Mouse (Mus musculus) midbrain, embryonic 14.5 days (tissue): ENCODE results near the gene Tm9sf2. TPM values are rescaled to one million over a fixed set of nuclear protein-coding genes. Genes with fewer than 3 reads are reported as not detected.
A peak's percentile ranks its signal among the peaks of the same experiment; 100 is the strongest.
"Not testable (repeated sequence)": the region's sequence is repeated elsewhere in the genome, so short reads cannot be mapped to it uniquely, and the experiment has no call there.

Experiments
- ATAC-seq: fragments of 200-750 bp; cut with Nextera tagmentation; 2 replicates; pipeline ENCODE4 v1.8.0; 2017; ENCODE audit warnings: moderate number of reproducible peaks, moderate library complexity; ENCODE audit not compliant: low FRiP score, low TSS enrichment
- DNase-seq: peaks from one replicate; pipeline ENCODE4 v3.0.0-alpha.2; 2015
- H3K27ac ChIP-seq: fragments of 300-500 bp; sonication (generic); replicated peaks from 2 replicates; pipeline ENCODE4 v1.5.1; 2014; ENCODE audit warnings: mild to moderate bottlenecking, low read depth, low read length, moderate library complexity
- H3K27me3 ChIP-seq: fragments of 300-500 bp; sonication (generic); 2 replicates; pipeline ENCODE4 v1.6.1; 2014; ENCODE audit warnings: low read length, control low read depth, mixed read lengths; ENCODE audit not compliant: control insufficient read depth, insufficient read depth
- H3K36me3 ChIP-seq: fragments of 300-500 bp; sonication (generic); 2 replicates; pipeline ENCODE4 v1.6.1; 2014; ENCODE audit warnings: low read length, control low read depth; ENCODE audit not compliant: control insufficient read depth, insufficient read depth
- H3K4me1 ChIP-seq: fragments of 300-500 bp; sonication (generic); 2 replicates; pipeline ENCODE4 v1.6.1; 2014; ENCODE audit warnings: mild to moderate bottlenecking, antibody characterized with exemption, low read length, control low read depth; ENCODE audit not compliant: control insufficient read depth, insufficient read depth
- H3K4me2 ChIP-seq: fragments of 300-500 bp; sonication (generic); 2 replicates; pipeline ENCODE4 v1.6.1; 2014; ENCODE audit warnings: mild to moderate bottlenecking, low read length, moderate library complexity
- H3K4me3 ChIP-seq: fragments of 300-500 bp; sonication (generic); replicated peaks from 2 replicates; pipeline ENCODE4 v1.5.1; 2014; ENCODE audit warnings: low read depth, low read length
- H3K9ac ChIP-seq: fragments of 300-500 bp; sonication (generic); replicated peaks from 2 replicates; pipeline ENCODE4 v1.6.1; 2014; ENCODE audit warnings: mild to moderate bottlenecking, low read length, moderate library complexity
- H3K9me3 ChIP-seq: fragments of 300-500 bp; sonication (generic); 2 replicates; pipeline ENCODE4 v1.6.1; 2016; ENCODE audit warnings: low read length, control low read depth, mixed read lengths; ENCODE audit not compliant: control insufficient read depth
- WGBS: fragments of 180-500 bp; shearing (Covaris S2); extraction: QIAGEN DNeasy Blood & Tissue Kit; methylation state at CpG from one replicate; pipeline ENCODE4 v1.1.7; 2014; 5-methylcytosine and 5-hydroxymethylcytosine counted together
- polyA plus RNA-seq: library from polyadenylated mRNA; unstranded; fragments of >200 nt; fragmentation: Nextera tagmentation; extraction: Ambion mirVana; gene quantifications from 2 replicates; pipeline ENCODE4 v1.2.1, GENCODE M21; 2014

Gene Tm9sf2
- 86.9 and 124 TPM in 2 replicates for polyA plus RNA-seq

DNA sequence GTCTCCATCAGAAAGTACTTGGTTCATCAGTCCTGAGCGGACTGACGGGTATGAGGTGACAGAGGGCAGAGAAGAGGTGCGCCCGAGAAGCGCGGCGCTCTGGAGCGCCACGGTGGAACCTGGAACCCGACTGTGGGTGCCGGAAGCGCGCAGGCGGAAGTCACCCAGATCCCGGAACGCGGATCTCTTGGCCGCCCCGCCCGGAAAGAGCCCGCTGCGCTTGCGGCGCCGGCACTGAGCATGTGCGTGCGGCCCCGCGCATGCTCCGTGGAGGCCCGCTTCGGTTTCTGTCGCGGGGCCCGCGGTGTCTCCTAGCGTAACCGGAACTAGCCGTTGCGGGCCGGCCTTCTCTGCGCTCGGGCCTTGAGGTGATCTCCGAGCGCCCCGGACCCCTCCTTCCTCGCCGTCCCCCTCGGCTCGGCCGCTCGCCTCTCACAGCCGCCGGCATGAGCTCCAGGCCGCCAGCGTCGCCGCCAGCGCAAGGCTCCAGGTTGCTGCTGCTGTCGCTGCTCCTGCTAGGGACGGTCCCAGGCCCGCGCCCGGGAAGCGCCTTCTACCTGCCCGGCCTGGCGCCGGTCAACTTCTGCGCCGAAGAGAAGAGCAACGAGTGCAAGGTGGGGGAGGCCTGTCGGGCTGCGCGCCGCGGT, at the start of gene Tm9sf2:
Tm9sf2 (plus strand) TSS at position 217 of the 647 bp plus-strand sequence.
- Histone ChIP-seq H3K4me2 (peak within 1 kb of the TSS; percentile 80), H3K9me3 (no peaks in the 10 kb centered on the region), H3K9ac (peak within 1 kb of the TSS; percentile 92), H3K4me1 (peaks cover 31% of the 10 kb centered on the region), H3K27me3 (no peaks in the 10 kb centered on the region), H3K4me3 (peak within 1 kb of the TSS; percentile 100), H3K36me3 (no peaks in the 10 kb centered on the region), H3K27ac (peak within 1 kb of the TSS; percentile 90)
- DNase-seq (peak; percentile 98), ATAC-seq (peak; percentile 94)
- under 1% methylated on average over 76 of the region's 76 CpGs for WGBS

DNA sequence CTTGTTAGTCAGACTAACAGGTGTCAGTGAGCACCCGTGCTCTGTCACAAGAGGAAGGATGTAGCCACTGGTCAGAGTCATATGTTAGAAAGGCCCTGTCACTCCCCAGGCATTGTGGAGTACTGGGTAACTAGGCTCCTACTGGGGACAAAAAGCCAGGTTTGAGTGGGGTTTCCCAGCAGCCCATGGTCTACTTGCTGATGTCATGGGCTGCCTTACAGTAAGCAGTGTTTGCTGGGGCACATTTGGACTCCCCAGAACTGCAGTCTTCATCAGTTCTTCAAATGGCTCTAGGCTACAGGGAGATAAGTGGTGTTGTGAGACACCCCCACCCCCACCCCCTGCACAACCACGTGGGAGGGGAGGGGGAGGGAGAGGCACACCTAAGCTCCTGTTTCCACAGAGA, 48.9 kb upstream of the Tm9sf2 start:
- no peaks in the 10 kb centered on the region for H3K27me3 ChIP-seq
- H3K36me3 ChIP-seq: no peaks in the 10 kb centered on the region
- H3K4me2 ChIP-seq: no peak overlapping the region
- H3K4me1 ChIP-seq: no peaks in the 10 kb centered on the region
- no peak for ATAC-seq
- H3K9ac ChIP-seq: no peak overlapping the region
- DNase-seq: no peak
- H3K9me3 ChIP-seq: no peaks in the 10 kb centered on the region
- no peak overlapping the region for H3K27ac ChIP-seq
- H3K4me3 ChIP-seq: no peak overlapping the region
- whole genome bisulfite sequencing: 43% methylated on average over 2 of the region's 2 CpGs

DNA sequence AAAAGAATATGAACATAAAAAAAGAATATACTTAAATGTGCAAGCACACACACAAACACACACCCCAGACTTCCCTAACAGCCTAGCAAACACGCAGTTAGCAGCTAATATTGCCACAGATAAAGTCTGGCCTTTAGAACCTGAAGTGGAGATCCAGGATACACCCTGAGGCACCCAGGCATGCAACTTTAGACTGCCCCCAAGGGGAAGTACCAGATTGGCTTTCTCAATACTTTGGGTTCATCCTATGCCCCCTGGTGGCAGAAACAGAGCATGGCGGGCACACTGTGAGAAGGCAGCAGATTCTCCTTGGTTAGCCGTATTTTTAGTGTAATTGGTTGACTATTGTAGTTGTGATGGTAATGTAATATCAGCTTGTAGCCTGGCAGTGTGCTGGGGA, 46.2 kb upstream of the Tm9sf2 start:
- Histone ChIP-seq H3K9me3 (no peaks in the 10 kb centered on the region), H3K4me2 (no peak overlapping the region), H3K27me3 (no peaks in the 10 kb centered on the region), H3K27ac (no peak overlapping the region), H3K4me1 (no peaks in the 10 kb centered on the region), H3K9ac (no peak overlapping the region), H3K36me3 (no peaks in the 10 kb centered on the region), H3K4me3 (no peak overlapping the region)
- ATAC-seq (0 out of 2 replicates have a peak, but pooled peaks have one; percentile 48), DNase-seq (peak; percentile 87)
- WGBS: 16% methylated on average over 3 of the region's 3 CpGs

DNA sequence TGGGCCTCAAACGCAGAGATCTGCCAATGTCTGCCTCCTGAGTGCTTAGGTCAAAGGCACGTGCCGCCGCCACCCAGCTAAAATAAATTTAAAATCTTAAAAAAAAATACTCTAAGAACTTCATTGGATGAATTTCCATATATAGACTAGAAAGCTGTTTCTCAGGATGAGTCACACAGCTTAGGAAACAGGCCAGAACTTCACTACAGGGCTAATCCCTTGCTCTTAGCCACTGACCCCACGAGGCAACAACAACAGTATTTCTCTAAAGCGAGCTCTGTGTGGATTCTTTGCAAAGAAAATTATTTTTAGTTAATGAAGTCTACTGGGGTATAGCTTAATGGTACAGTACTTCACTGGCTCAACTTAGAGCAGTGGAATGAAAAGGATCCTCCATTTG, 45.5 kb upstream of the Tm9sf2 start:
- H3K27ac ChIP-seq: no peak overlapping the region
- H3K4me3 ChIP-seq: no peak overlapping the region
- H3K27me3 ChIP-seq: no peaks in the 10 kb centered on the region
- 91% methylated on average over 6 of the region's 6 CpGs for WGBS
- H3K9me3 ChIP-seq: no peaks in the 10 kb centered on the region
- DNase-seq: no peak
- no peaks in the 10 kb centered on the region for H3K36me3 ChIP-seq
- no peak for ATAC-seq
- no peak overlapping the region for H3K9ac ChIP-seq
- H3K4me2 ChIP-seq: no peak overlapping the region
- H3K4me1 ChIP-seq: no peaks in the 10 kb centered on the region

DNA sequence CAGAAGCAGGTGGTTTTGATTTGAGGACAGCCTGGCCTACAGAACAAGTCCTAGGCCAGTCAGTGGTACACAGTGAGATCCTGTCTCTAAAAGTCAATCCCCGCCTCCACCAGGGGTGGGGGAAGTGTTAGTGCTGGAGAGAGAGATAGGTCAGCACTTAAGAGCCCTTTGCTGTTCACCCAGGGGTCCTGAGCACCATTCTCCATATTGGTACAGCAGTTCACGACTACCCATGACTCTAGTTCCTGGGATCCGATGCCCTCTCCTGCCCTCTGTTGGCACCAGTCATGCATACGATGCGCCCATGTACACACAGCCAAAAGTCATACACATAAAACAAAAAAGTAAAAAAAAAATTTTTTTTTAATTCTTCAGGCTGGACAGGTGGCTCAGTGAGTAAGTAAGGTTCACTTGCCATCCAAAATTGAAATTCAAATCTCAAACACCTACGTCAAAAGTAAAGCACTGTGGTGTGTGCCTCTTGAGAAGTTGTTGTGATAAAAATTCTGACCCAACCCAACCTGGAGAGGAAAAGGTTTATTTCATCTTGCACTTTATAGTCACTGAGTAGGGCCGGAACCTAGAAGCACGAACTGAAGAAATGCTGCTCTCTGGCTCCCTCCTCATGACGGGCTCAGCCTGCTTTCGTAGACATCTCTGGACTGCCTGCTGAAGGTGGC, 44.3 kb upstream of the Tm9sf2 start:
- Histone ChIP-seq H3K9me3 (no peaks in the 10 kb centered on the region), H3K4me2 (no peak overlapping the region), H3K4me1 (no peaks in the 10 kb centered on the region), H3K36me3 (no peaks in the 10 kb centered on the region), H3K27me3 (no peaks in the 10 kb centered on the region), H3K27ac (no peak overlapping the region), H3K9ac (no peak overlapping the region), H3K4me3 (no peak overlapping the region)
- DNase-seq (no peak), ATAC-seq (no peak)
- WGBS: 86% methylated on average over 10 of the region's 10 CpGs

DNA sequence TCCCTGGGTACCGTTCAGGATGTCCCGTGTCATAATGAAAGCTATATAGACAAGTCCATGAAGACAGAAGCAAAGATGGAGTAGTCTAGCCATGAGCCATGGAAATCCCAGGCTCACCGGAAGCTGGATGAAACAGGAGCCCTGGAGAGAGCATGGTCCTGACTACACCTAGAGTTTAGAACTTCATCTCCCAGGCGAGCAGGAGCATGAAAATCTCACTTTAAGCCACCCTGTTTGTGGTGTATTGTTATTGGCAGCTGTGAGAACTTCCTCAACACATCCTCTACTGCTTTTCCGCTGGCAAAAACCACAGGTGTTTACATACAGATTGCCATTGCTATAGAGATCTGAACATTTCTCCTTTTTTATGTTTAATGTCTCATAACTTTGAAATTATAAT, 43.2 kb upstream of the Tm9sf2 start:
- Histone ChIP-seq H3K4me1 (no peaks in the 10 kb centered on the region), H3K27ac (no peak overlapping the region), H3K4me2 (no peak overlapping the region), H3K4me3 (no peak overlapping the region), H3K9me3 (no peaks in the 10 kb centered on the region), H3K9ac (no peak overlapping the region), H3K36me3 (no peaks in the 10 kb centered on the region), H3K27me3 (no peaks in the 10 kb centered on the region)
- ATAC-seq (no peak), DNase-seq (no peak)
- 79% methylated on average over 5 of the region's 5 CpGs for WGBS

DNA sequence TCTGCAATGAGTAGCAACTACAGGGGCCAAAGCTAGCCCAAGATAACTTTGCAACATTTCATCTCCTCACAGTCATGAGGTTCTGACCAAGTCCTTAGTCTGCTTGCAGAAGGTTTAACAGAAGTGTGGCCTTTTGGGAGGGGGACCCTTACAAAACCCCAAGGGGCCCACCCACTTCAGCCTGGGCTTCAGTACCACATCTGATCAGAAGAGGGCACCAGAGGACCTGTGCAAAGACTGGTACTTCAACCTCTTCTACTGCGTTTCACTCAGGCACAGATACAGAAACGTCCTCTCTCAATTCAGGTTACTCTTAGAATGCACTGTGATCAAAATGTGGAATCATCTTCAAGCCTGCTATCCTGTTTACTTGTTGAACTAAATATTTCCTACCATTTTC, 42.3 kb upstream of the Tm9sf2 start:
- DNase-seq: peak; percentile 73

DNA sequence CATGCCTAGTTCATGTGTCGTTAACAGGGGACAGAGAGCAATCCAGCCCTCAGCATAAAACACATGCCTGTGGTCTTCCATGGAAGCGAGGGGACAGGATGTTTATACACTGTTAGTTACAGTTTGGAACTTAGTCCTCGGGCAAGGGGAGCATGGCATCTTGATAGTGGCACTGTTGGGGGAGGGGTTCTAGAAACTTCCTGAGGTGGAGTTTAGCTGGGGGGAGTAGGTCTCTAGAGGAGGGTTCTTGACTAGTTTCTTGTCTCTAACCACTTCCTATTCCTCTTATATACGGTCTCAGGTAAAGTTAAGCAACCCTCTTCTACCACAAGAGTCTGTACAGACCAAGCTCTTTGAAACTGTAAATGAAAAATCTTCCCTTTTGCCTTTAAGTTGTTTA, 40.6 kb upstream of the Tm9sf2 start:
- no peaks in the 10 kb centered on the region for H3K27me3 ChIP-seq
- no peaks in the 10 kb centered on the region for H3K4me1 ChIP-seq
- H3K9me3 ChIP-seq: no peaks in the 10 kb centered on the region
- no peak for ATAC-seq
- H3K4me2 ChIP-seq: no peak overlapping the region
- H3K4me3 ChIP-seq: no peak overlapping the region
- DNase-seq: no peak
- H3K36me3 ChIP-seq: no peaks in the 10 kb centered on the region
- WGBS: 87% methylated on average over 4 of the region's 4 CpGs
- H3K9ac ChIP-seq: no peak overlapping the region
- no peak overlapping the region for H3K27ac ChIP-seq

More for the DNA sequence above, 42.3 kb upstream of the Tm9sf2 start:
- no peaks in the 10 kb centered on the region for H3K27me3 ChIP-seq
- 6% methylated on average over 2 of the region's 2 CpGs for WGBS
- no peak overlapping the region for H3K4me2 ChIP-seq
- no peak overlapping the region for H3K9ac ChIP-seq
- H3K4me3 ChIP-seq: no peak overlapping the region
- no peaks in the 10 kb centered on the region for H3K4me1 ChIP-seq
- no peak for ATAC-seq
- no peak overlapping the region for H3K27ac ChIP-seq
- H3K9me3 ChIP-seq: no peaks in the 10 kb centered on the region
- no peaks in the 10 kb centered on the region for H3K36me3 ChIP-seq

DNA sequence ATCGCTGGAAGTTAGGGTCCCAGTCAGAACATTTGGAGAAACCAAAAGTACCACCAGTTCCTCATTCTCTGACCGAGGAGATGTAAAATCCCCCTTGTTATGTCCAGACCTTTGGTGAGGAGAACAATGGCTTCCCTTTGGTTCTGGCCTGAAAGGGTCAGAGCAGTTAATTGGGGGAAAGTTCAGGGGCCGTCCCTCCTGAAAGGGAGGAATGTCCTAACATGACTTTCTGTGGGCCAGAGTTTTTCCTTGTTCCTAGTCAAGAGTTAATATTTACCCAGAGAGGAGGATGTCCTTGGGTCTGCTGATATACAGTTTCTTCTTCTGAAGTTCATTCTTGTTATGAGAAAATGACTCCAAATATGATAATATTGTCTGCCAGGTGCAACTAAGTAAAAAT, 38.8 kb upstream of the Tm9sf2 start:
- H3K9ac ChIP-seq, ATAC-seq, DNase-seq, H3K4me2 ChIP-seq, H3K9me3 ChIP-seq, H3K27me3 ChIP-seq, H3K36me3 ChIP-seq, H3K4me3 ChIP-seq, H3K27ac ChIP-seq, H3K4me1 ChIP-seq: not testable (repeated sequence)
- WGBS: 54% methylated on average over 3 of the region's 3 CpGs
